Mouse (Mus musculus) cerebellum, adult (tissue): ENCODE measurements around the gene Cdk1.

Source experiments
- ATAC-seq: cut with Nextera tagmentation; 2 replicates; pipeline ENCODE4 v1.9.2; 2017; ENCODE audit warnings: mild to moderate bottlenecking, moderate library complexity, mixed read lengths; ENCODE audit not compliant: insufficient number of reproducible peaks, low FRiP score, low TSS enrichment

Gene Cdk1

DNA sequence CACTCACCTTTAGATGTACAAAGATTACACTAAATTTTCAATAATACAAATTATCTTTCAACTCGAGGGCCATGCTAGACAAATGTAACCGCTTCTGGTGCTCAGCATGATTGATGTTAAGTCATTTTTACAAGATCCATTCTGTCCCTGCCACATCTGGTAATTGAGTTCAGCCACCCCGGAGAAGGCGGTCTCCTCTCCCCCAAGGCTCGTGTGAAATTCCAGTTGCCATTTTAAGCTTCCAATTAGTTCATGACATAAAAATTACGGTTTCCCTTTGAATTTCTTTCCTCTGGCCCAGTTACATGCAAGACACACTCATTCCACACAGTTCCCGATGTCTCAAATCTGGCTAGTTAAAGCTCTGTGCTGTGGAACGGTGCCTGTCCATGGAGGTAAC lies 38.8 kb downstream of the Cdk1 start:
- ATAC-seq, result no peak

DNA sequence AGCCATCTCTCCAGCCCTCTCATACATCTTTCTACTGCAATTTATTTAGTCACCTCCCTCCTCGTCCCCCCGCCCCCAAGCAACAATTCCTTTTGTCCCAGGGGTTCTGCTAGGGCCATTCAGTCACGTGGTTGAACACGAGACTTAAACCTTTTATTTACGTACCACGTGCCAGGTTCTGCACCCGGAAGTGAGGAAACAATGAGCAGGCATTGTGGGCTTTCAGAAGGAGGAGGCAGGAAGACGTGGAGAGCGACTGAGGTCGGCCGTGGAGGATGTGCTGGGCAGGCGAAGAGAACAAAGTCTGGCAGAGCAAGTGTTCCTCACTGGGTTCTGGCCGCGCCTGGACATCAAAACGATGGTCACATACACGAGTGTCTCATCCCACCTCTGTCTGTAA lies 40.9 kb downstream of the Cdk1 start:
- no peak for ATAC-seq

DNA sequence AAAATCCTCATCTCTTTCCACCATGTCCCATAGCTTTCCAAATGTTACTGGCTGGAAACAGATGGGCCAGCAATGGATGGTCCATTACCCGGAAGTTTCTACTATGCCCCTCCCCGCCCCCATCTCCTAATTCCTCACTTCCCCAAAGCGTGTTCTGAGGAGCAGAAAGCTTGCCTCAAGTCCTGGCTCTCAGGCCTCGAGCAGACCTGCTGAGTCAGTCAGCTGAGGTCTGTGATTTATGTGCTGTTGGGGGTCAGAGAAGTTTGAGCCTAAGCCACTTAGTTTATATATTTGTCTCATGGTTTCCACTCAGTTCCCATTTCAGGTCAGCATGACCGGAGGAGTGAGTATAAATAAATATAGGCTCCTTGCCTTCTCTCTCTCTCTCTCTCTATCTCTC lies 43.6 kb downstream of the Cdk1 start:
- ATAC-seq, result no peak

- ATAC-seq, result no peak
Observed at GRCm38 (mm10) chr10:69307067-69307466, 45.7 kb downstream of the Cdk1 start.

DNA sequence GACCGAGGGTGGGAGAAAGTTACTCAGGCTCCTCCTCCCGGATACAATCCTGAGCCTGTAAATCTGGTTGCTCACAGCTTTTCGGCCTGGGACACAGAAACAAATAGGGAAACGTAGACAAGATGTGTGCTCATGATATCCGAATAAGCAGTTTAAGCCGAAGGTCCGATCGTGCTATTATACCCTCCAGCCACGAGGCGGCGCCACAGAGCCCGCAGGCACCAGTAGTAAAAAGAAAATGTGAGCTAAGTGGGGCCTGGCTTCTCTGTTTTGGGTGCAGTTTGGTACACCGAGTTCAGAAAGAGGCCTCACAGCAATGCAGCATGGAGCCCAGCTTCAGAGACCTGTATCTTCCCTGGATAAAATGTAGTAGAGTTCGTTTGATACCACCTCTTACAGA lies 46.5 kb downstream of the Cdk1 start:
- no peak for ATAC-seq

DNA sequence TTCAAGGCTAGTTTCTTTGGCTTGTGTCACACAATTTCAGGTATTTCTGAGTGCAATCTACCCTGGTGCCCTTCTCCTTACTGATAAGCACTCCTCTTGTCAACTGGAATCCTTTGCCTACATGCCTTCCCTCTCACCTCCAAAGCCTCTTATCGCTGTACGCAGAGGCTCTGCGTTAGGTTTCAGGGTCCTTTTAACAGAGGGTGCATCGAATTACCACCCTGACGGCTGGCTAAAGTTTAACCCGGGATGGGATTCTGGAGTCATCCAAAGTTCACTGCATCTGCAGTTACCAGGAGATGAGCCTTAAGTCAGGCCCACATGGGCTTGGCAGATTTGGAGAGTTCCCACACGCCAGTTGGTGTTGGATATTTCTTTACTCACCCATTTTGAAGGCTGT lies 47.1 kb downstream of the Cdk1 start:
- no peak for ATAC-seq

- no peak for ATAC-seq
Observed at GRCm38 (mm10) chr10:69304819-69305218, 47.9 kb downstream of the Cdk1 start.

GRCm38 (mm10) chr10:69302667-69303066 lies 50.1 kb downstream of the Cdk1 start:
- ATAC-seq, result no peak

DNA sequence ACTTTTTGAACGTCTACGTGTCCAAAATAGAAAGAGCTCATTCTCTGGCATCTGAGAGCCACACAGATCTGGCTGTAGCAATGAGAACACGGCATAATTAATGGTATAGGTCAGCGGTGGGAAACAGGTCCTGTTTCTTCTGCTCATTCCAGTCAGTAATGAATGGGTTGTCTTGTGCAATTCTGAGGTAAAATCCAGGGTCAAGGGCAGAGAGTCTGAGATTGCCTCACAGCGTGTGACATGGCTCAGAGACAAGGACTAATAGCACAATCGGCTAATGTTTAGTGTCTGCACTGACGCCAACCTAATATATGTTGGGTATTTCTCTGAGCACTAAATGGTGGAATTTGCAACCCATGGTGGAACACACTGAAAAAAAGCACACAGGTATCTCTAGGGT lies 52.8 kb downstream of the Cdk1 start:
- ATAC-seq, result no peak

- ATAC-seq, result no peak
Observed at GRCm38 (mm10) chr10:69295919-69296318, 56.8 kb downstream of the Cdk1 start.

DNA sequence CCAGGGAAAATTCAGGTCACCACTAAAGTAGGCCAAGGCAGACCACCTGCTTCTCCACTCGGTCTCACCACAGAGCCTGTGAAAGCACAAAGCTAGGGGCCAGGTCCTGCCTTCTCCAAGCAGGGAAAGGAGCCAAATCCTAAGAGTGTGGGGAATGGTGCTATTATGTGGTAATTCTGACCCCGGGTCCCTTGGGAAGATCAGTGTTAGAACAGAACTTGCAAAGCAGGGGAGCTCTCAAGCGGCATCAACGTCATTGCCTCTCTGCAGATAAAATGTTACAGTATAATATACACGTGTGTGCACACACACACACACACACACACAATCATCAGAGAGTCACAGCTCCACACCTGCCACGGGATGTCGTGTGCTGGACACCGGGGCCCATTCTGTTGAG lies 62.0 kb downstream of the Cdk1 start:
- no peak for ATAC-seq

GRCm38 (mm10) chr10:69288720-69289119 lies 64.0 kb downstream of the Cdk1 start:
- no peak for ATAC-seq

- ATAC-seq, result no peak
Observed at GRCm38 (mm10) chr10:69288086-69288485, 64.7 kb downstream of the Cdk1 start.

DNA sequence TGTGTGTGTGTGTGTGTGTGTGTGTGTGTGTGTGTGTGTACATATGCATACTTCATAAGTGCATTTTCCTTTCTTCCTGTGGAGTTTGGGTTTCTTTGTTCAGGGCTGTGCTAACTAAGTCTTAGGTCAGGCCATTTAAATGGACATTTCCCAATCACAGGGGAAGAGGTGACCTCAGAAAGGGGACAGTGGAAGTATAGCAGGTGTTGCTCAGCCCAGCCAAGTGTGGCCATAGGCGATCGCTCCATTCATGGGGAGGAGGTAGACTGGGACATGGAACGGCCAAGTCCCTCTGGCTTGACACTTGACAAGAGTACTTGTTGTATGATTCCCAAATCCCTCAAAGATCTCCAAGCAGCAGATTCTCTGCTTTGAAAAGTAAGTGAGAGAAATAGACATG lies 65.8 kb downstream of the Cdk1 start:
- ATAC-seq, result no peak
